Mouse (Mus musculus) urinary bladder, adult 2 months (tissue): Measurements from ENCODE around the gene Cnfn. TPM values are rescaled to one million over a fixed set of nuclear protein-coding genes. Genes with fewer than 3 reads are reported as not detected.

Experiments used
- DNase-seq: peaks from one replicate; pipeline ENCODE4 v3.0.0; 2022; ENCODE audit warnings: low spot score
- polyA plus RNA-seq: library from polyadenylated mRNA; depleted of rRNA; stranded (reverse); fragments of >200 nt; gene quantifications from 2 replicates; pipeline ENCODE4 v1.2.3, GENCODE M21; 2012

Cnfn gene
- polyA plus RNA-seq, 1 experiment: not detected

DNA sequence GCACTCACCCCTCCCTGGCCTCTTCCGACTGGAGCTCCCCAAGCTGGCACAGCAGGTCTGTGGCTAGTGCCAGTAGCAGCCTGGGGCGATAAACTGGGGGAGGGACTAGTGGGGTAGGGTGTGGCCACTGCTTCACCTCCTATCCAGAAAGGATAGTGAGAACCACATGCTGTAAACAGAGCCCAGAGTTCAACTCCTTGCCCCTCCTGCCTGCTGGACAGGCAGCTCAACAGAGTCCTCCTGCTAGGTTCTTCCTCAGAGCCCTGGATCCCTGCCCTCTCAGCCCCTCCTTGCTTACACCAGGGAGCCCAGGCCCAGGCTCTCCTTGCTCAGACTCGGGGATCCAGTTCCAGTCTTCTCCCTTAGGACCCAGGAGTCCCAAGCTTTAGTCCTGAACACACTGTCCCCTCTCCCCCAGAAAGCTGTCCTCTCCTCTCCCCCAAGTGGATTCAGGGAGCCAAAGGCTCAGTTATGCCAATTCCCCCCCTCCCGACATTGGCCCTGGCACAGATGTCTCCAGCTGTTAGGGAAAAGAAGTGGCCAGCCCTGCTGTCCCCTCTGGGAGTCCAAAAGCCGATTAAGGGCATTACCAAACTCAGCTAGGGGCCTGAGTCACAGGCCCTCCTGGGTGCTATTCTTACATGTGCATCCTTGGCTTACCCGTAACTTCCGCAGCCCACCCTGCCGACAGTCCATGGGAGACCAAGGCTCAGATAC lies 20.7 kb upstream of the Cnfn start:
- peak; percentile 66 for DNase-seq

DNA sequence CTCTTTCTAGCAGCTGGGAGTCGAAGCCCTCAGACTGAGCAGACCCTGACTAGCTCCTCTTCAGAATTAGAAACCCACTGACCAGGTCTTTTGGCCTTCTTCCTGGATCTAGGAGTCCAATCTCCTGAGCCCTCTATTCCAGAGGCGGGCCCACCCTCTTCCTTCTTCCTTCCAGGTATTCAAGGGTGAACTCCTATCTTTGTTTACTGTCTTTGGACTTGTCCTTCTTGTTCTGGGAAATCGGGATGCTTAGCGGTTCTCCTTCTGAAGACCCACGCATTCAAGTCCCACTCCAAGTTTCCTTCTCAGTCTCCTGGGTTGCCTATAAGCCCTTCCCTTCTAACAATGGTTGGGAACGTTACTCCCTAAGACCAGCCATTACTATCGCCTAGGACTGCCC lies 19.4 kb upstream of the Cnfn start:
- no peak for DNase-seq

DNA sequence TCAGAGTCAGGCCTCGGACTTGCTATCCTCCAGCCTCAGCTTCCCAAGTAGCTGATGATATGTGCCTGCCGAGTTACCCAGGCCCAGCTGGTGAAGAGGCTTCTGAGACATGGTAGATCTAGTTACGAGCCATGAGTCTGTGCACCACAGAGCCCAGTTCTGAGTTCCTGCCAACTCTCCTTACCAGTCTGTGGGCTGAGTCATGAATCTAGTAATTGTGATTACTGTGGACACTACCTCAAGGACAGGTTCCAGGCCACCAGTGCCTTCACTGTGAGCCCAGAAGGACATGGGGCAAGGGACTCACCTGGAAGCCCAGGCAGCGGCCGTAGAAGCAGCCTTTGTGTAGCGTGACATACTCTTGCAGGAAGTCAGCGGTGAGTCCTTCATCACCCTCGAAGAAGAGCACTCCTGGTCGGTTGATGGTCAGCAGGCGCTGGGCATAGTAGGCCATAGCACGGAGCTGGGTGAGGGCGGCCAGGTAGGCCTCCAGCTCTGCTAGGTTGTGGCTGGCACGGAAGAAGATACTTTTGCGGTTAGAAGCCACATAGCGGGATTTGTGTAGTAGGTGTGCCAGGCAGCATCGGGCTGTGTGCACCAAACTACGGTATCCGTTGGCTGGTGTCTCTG lies 18.4 kb upstream of the Cnfn start:
- DNase-seq: peak; percentile 20

DNA sequence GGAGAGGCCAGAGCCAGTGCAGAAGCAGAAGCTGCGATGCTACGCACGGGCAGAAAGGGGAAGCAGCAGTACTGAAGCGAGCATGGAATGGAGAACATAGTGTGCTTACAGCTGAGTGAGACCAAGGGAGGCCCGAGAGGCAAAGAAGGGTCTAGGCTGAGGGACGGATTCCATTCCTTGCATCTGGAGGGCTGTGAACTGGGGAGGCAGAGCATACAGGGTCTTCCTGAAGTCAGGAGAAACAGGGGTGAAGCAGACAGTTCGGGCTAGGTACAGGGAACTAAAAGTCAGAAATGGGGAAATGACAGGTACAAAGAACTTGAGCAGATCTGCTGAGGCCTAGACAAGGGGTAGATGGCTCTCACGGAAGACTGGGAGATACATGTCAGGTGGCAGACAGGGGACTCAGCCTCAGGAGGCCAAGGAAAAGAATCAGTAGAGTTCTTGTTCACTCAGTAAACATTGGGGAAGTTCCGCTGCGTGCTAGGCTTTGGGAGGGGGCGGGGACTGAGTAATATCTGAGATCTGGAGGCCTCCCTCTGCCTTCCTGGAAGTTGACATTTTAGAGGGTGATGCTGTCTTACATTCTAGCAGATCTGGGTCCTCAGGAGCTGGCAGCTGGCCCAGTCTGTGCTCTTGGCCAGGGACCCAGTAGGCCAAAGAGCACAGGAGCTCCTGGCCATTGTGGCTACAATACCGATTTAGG lies 16.5 kb upstream of the Cnfn start:
- peak; percentile 70 for DNase-seq

DNA sequence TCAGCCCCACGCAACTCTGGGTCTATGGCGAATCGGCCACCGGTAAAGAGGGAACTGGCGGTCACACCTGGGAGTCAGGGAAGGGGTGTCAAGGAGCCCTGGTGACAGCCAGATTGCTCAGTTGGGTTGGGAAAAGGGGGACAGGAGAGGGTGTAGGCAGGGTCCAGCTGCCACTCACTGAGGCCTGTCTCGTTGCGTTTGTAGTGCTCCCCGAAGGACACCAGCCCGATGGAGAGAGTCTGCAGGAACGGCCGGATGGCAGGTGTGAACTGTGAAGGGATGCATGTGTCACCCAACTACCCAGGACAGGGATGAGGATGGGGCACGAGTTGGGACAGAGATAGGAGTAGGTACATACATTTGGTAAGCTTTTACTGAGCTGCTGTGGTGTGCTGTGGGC lies 15.7 kb upstream of the Cnfn start:
- DNase-seq: peak; percentile 19

DNA sequence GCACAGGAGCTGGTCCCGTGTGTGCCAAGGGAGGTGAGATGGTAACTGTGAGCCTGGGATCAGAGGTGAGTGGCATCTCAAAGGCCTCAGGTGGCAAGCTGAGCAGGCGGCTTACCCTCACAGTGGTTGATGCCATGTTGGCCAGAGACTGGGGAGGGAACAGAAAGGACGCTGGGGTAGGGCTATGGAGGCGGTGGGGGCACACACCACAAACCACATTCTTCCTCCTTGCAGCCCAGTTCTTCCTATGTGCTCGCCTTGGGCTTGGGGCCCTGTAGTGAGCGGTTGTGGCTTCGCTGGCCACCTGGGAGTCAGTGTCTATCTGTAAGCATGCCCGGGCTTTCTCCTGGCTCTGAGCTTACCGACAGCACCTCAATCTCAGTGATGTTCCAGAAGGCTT lies 15.3 kb upstream of the Cnfn start:
- no peak for DNase-seq

DNA sequence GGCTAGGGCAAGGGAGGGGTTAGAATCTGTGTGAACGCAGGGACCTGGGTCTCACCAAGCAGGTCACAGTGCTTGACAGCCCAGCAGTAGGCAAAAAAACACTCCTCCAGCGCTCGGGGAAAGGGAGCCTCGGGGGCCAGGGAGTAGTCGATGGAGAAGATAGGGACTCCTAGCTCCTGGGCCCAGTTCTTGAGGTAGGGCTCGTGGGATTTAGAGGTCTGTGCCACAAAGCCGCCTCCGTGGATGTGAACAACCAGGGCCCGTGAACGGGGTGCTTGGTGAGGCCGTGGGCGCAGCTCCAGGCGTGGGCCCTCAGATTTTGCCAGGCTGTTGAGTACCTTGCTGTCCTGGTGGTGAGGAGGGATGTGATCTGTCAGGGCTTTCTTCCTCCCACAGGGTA lies 14.8 kb upstream of the Cnfn start:
- no peak for DNase-seq

DNA sequence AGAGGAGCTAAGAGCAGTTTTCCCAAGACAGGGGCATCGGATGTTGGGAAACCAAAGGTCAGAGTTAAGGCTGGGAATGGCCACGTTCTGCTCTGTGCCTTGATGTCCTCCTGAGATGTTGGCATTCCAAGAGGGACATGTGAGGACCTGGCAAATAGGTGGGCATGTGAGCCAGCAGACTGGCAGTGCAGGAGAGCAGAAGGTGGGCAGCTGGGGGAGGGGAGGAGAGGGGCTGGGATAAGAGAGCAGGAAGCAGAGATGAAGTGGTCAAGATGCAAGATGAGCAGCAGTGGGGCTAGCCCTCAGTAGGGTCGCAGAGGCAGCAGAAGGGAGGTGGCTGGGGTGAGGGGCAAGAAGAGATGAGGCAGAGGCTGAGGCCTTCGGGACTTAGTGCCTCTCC lies 14.4 kb upstream of the Cnfn start:
- no peak for DNase-seq

DNA sequence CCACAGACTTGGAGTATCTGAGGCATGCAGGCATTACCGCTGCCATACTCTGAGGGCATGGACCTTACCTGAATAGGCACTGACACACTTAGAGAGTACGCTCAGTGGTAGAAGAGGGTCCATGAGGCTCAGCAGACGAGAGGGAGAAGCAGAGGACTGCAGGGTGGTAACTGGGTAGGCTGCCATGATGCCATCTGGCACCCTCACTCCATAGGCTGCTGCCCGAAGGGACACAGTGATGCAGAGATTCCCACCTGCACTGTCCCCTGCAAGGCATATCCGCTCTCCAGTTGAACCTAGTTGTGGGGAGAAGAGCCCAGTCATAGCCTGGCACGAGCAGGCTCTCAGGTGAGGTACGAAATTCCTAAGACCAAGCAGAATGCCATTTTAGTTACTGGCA lies 13.9 kb upstream of the Cnfn start:
- DNase-seq: no peak

DNA sequence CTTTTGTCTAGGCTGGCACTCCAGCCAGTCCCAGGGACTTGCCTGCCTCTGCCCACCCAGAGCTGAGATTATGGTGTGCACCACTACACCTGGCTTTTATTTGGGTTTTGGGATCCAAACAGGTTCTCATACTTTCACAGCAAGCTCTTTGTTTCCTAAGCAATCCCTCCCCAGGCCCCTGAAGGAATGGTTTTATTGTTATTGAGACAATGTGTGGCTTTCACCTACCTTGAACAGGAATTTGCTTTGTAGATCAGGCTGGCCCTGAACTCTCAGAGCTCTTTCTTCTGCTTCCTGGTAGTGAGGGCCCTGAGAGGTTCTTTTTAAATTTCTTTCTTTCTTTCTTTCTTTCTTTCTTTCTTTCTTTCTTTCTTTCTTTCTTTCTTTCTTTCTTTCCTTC lies 13.0 kb upstream of the Cnfn start:
- no peak for DNase-seq

DNA sequence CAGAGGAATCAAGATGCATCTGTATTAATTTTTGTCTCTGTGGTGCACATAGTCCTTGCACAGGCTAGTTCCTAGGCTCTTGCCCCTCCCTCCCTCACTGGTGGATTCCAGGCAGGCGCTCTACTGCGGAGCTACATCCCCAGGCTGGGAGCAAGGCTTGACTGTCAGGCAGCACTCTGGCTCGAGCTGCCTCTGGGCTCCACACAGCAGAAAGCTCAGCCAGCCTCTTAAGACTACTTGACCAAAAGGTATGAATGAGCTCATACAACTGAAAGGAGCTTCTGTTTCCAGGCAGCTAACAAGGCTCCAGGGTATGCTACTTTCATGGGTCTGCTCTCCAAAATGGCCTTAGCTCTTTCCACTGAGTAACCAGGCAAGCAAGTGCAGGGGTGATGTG lies 11.8 kb upstream of the Cnfn start:
- DNase-seq: no peak

DNA sequence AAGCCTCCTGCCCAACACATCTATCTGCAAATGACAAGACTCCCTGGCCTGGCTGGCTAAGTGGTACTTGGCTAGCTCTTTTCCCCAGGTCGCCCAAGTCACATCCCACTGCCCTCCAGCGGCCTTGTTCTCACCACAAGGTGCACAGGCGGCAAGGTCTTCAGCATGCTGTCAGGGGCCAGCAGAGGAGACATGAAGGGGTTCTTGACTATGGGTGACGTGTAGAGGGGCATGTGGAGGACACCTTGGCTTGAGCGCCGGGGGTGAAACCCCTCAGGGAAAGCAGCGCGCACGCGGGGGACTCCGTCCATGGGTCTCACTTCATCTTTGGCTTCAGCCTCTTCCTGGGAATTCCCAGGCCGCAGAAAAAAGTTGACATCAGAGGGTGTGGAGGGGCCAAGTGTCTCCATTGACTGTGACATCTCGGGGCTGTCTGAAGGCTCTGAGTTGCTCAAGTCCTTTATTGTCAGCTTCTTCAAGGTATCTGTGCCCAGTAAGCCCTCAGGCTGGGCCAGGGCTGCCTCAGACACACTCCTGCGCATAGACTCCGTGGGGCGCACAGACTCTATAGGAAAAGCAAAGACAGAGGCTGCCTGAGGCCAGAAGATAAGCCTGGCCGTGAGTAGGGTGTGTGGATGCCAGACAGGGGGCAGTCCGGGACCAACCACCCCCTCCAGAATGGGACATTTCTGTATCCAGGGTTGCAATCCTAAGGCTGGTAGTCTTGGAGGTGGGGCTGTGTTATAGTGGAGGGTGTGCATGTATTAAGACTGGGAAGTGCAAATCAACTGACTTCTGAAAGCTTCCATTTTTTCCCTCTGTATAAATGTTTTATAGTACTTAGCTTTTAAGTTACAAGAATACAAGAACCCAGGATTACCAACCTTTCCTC lies 11.1 kb upstream of the Cnfn start:
- DNase-seq: no peak

DNA sequence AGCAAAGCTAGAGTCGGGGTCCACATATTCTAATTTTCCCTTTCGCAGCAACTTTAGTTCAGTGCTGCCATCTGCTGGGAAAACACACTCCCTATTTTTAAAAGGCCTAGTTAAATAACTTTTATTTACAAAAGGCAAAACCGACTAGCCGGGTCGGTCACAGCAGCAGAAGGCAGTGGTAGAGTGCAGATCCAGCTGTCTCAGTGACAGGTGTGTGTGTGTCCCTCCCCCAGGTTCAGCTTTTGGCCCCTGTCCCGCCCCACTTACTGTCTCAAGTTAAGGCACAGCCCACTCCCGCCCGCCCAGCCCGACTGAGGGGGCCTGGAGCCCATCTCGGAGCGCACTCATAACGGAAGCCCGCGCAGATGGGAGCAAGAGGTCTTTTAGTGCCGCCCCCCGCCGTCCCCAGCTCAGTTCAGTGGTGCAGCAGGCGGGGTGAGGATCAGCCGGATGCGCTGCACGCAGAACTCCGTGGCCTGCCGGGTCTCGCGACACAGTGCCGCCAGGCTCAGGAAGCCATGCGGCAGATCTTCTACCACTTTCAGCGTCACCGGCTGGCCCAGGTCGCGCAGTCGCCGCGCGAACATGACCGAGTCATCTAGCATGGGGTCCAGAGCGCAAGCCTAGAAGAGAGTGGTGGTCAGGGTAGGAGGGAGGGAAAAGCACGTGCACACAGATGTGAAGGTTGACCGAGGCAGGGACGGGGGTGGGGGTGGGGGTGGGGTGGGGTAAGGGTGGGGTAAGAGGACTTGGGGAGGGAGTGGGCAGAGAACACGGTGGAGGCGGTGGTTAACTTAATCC lies 10.2 kb upstream of the Cnfn start:
- no peak for DNase-seq

DNA sequence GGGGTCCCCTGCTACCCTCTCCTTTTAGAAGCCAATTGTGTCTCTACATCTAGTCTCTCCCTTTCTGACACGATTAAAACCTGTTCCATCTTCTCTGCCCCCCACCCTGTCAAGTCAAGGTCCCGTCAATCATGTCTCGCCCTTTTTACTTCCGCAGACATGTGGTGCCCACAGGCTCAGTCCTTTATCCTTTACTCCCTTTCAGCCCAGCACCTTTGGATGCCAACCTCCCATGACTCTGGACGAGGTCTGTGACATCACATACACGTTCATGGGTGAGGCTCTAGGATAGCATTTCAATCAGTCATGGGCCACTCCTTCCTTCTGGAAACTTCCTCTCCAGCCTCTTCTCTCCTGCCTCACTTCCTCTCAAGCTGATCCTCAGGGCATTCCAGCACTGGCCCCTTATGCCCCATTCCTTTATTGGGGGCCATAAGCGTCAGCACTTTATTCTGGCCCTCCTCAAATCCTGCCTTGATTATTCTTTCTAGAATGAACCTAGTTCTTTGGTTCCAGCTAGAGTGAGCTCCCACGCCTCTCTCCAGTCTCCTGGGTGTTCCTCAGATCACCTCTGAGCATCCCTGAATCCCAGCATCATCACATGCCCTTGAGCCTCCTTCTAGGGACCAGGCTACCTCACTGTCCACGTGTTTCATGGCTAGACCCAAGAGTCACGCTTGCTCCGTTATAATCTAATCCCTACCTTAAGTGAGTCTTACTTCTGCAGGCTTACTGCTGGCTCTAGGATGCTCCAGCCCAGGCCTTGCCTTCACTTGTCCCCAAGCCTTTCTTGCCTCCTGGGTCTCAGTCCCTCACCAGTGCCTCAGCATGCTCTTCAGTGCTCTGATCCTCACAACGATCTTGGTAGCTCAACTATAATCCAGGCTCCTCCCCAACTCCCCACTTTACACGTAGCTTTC lies 8.9 kb upstream of the Cnfn start:
- no peak for DNase-seq

DNA sequence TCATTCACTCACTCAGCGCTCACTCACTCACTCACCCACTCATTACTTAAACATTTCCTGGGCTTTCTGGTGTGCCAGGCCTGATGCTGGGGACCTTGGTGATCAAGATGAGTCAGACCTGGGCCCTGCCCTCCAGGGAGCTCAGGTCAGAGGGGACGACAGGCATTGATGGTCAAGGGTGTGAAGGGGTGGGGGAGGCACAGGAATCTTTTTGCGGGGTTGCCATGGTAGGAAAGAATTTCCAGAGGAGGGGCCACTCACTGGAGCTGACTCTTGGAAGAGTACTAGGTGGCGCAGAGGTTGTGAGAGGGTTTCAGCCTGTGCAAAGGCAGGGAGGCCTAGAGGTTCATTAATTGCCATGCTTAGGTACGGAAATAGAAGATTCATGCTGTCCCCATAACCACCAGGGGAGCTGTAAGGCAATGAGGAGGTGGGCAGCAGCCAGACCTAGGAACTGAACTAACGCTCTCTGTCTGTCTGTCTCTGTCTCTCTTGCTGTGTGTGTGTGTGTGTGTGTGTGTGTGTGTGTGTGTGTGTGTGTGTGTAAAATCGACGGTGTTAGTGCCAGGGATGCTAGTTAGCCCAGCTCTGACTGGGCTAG lies 7.7 kb upstream of the Cnfn start:
- no peak for DNase-seq

DNA sequence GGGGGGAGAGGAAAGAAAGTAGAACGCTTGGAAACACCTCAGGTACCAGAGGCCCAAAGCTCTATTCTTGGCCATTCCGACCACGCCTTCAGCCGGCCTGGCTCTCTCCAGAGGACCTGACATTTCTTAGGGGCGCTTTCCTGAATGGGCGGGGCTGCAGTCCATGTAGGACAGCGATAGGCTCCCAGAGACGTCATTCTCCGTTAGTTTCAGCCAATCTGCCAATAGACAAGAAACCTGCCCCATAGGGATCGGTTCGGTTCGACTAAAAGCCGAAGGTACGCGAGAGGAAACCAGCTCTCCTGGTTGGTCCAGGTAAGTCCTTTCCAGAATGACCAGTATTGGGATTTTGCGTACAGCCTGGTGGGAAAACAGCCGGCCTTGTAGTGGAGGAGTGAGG lies 7.0 kb upstream of the Cnfn start:
- DNase-seq: peak; percentile 61

DNA sequence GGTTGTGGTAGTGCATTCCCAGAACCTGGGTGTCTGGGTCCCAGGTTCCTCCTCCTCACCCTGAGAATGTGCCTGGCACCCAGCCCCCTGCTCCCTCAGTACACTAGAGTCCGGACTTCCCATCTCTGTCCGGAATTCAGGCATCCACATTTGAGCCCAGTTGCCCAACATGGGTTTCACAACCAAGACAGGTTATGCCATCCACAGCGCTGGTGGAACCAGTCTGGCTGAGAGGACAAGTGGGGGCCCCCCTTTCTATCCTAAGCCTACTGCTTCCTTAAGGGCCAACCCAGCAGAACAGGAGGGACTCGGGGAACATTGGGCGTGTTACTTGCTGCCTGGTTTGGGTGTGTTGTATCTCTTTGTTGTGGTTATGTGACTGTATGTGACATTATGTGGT lies 2.9 kb upstream of the Cnfn start:
- DNase-seq: no peak

DNA sequence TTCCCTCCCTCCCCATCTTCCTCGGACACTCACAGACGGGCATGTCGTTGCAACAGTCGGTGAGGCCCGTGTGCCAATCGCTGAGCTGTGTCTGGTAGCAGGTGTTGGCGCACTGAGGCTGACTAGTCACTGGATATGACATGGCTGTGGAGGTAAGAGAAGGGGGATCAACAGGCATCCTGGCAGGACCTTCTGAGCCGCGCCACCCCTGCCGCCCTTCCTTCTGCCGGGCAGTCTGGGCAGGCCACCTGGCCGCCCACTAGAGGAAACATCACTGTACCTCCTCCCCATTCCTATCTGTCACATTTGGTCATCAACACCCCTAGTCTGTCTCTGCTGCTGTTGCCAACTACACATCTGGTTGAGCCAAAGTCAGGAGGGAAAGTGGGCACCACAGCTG lies 1.2 kb downstream of the Cnfn start:
- DNase-seq: no peak

DNA sequence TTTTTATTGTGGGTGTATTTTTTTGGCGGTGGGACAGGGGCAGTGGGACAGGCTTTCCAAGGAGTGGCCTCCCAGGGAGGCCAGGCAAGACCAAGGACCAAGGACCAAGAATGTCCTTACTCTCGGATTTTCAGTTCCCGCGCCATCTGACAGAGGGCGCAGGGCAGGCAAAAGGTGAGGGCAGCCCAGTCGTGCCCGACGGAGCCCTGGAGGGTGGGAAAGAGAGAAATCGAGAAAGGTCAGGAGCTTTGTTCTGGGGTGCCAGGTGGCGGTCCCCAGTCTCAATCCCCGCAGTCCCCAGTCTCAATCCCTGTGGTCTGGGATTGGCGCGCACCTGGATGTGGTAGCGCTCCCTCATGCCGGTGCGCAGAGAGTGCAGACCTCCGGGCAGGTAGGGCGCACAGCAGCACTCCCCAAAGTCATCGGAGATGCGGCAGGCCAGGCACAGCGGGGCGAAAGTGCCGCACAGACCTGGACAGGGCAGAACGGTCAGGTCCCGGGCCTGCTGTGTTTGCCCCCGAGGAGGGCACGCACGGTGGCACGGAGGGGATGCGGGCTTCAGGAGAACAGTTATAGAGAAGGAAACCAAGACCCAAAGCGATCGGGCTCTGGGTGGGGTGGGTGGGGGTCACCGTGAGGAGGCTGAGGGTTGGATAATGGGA lies 1.8 kb downstream of the Cnfn start:
- DNase-seq: no peak
